Mouse (Mus musculus): ENCODE results near the gene Slfn2.

DNA sequence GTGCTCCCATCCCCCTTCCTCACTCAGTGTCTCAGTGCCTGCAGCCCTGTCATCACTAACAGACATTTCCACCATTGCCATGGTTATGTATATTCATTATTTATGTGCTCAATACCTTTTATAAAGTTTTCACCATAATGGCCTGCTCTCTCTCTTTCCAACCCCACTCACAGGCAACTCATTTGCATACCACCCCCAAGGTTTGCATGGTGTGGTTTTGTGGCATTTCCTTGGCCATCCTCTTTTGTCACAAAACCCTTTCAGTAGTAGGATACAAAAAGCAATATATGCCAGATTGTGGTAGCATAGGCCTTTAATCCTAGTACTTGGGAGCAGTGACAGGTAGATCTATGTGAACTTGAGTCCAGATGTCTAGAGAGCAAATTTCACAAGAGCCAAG, 48.8 kb upstream of the Slfn2 start:
- TF ChIP-seq CTCF (IDR thresholded peaks at IDR 0.05; ENCODE audit: borderline replicate concordance, extremely low read depth, insufficient read depth, insufficient read length), result no peak
- no peak for TF ChIP-seq POLR2A (IDR thresholded peaks at IDR 0.05; ENCODE audit: borderline replicate concordance, extremely low read depth, insufficient read depth, insufficient read length, poor library complexity, severe bottlenecking)
